Mouse (Mus musculus): Measurements from ENCODE around the gene Dnajc10.

The Dnajc10 gene

DNA sequence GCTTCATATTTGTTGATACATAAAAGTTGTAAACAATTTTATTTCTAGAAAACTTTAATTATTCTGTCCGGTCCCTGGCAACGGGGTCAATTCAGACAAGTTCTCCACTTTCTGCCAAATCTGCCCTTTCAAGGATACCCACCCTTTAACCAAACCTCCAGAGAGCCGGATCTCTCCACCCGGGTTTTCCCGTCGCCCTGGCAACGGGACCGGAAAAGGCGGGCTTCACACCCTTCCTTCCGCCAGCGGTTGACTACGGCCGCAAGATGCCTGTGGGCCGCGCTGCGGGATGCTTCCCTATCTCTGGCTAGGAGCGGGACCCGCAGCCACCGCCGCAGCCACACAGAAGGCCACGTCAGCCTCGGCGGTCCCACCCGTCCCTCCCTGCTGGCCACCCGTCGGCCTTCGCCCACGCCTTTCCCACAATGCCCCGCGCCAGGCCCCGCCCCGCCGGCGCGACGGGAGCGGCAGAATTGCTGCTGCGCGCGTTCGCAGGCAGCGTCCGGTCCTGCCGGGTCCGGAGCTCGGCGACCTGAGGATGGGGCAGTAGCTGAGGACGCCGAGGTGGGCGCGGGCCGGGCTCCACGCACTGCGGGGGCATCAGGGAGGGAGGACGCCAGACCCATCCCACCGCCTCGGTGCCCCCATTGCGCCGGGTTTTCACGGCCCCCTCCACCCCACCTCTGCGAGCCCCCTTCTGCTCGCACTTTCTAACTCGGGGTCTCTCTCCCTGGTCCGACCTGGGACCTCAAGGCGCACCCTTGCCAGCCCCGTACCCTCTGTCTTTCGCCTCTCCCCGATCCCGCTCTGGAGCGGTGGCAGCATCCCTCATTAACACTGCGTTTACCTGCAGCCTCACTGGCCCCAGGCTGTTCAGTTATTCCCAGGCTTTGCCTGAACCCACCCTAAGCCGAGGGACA lies at the start of gene Dnajc10:
TSS of gene Dnajc10 (plus strand) at position 225 of the 920 bp plus-strand sequence.
- DNase-seq = peak; percentile 90

DNA sequence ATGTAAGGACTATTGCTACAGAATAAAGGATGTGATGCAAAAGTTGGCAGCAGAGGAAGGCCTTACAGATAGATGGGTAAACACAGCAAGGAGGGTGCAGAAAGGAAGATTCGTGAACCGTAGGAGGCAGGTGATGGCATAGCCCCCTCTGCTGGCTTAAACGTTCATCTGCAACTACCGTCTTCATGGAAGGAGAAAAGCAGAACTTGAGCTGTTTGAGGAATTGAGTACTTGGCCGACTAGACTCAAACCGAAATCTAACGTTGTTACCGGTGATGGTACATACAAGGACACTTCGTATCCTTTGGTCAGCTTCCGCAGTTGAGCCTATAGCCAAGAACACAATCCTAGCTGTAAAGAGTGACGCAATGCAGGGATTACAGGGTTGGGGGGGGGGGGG lies 48.4 kb upstream of the Dnajc10 start:
- peak; percentile 13 for DNase-seq

DNA sequence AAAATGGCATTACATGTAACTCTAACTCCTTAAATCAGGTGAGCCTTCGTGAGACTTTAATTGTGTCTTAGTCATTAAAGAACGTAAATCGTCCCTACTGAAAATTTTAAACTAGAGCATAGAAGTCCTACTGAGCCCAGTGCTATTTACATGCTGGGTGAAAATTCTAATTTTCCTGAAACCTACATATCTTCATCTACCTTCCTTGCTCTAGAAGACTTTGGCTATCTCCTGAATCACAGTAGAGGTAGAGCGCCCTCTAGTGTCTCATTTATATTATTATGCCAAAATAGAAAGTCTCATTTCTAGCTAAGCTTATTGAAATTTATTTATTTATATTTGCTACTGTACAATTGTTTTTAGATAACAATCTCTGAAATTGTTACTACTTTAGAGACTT lies 47.2 kb upstream of the Dnajc10 start:
- peak; percentile 3 for DNase-seq

DNA sequence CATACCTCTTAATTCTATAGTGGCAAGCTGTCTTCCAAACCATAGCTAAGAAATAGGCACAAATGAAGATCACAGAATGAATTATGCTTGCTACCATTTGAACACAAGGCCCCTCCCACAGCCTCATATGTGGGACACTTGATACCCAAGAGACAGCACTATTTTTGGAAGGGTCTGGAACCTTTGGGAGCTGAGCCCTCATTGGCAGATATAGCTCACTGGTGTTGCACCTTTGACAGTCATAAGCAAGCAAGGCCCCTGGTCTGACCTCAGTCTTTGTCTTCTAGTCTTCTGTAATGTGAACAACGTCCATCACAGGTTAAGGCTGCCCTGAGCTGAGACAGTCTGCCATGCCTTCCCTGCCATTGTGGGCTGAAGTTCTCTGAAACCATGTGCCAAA lies 43.8 kb upstream of the Dnajc10 start:
- no peak for DNase-seq

DNA sequence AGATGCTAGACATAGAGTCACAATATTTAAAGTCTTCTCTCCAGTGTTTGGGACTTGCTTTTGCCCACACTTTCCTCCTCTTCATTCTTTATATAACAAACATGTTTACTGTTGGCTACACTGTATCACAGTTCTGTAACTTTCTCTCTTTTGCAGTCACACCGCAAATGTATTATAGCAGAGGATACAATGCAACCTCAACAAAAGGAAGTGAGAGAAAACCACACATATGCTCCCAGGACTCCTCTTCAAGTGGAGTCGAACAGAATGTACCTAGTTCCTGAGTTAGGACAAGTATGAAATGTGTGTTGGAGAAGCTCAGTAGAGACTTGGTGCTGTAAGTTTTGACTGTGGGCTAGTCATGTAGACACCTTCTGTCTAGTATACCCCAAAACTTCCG lies 42.2 kb upstream of the Dnajc10 start:
- DNase-seq = no peak

DNA sequence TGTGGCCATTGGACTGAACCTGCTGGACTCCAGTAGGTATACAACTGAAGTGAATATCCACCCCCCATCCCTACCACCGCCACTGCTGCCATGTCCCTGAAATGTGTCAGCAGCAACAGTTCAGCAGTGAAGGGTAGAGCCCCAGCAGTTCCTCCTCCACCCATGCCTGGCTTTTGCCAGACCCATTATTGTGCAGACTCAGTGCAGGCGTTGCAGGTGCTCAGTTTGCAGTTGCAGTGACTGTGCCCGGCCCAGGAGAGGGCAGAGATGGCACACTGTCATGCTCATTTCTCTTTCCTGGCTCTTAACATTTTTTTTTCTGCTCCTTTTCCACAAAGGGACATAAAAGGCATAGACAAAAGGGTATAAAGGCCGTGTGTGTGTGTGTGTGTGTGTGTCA lies 41.5 kb upstream of the Dnajc10 start:
- DNase-seq = no peak

DNA sequence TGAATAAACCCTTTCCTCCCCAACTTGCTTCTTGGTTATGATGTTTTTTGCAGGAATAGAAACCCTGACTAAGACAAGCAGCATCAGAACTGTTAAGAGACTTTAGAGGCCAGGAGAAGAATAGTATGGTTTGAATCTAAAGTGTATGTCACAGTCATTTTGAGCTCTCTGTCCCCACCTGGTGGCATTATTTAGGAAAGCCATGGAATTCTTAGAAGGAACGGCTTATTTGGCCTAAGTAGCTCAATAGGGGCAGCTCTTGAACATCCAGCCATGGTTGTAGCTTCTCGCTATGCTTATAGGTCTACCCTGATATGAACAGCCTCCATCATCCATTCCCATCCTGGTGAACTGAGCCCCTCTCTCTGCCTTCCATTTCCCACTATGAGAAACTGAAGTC lies 40.1 kb upstream of the Dnajc10 start:
- DNase-seq = peak; percentile 5

DNA sequence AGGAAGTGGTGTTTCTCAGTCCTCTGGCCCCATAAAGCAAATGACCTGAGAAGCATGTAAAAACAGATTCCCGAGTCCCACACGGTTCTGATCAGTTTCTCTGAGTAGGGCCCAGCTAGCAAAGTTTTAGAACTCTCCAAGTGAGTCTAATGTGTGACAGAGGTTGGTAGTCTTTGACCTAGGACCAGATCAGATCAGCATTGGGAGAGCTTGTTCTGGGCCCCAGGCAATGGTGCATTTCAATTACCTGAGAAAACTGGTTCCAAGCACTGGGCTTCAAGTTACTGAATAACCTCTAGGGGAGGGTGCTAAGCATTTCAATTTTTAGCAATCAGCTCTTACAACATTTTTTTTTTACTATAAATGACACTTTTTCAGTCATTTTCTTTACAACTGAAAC lies 33.1 kb upstream of the Dnajc10 start:
- no peak for DNase-seq

DNA sequence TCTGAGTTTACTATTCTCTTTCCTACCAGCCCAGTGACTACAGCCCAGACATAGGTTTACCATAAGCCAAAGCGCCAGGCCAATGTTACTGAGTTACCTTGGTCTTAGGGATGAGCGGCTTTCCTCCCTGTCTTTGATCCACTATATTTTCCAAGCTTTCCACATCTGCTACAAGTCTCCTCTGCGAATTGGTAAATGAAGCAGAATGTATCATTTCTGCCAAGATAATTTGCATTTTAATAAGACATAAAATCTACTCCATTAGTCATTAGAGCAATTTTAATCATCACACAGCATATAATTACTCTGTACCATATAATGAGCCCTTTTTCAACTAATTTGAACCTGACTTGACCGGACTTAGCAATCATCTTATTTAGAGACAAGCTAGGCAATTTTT lies 28.9 kb upstream of the Dnajc10 start:
- DNase-seq = no peak

DNA sequence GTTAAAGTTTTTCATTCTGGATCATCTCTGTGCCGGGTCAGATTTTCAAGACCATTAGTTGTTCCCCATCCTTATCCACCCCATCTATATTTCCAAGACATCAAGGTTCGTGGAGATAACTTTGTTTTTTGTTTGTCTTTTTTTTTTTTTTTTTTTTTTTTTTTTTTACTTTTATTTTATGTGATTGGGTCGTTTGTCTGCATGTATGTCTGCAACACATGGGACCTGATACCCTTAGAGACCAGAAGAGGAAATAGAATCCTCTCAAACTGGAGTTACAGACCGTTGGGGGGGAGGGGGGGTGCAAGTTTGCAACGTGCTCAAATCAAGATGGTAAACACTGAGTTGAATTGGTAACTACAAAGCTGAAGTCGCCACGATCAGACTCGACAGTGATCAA lies 23.1 kb upstream of the Dnajc10 start, which contains the start of gene Prdx6b:
TSS of gene Prdx6b (plus strand) at position 301 of the 400 bp plus-strand sequence.
- no peak for DNase-seq

DNA sequence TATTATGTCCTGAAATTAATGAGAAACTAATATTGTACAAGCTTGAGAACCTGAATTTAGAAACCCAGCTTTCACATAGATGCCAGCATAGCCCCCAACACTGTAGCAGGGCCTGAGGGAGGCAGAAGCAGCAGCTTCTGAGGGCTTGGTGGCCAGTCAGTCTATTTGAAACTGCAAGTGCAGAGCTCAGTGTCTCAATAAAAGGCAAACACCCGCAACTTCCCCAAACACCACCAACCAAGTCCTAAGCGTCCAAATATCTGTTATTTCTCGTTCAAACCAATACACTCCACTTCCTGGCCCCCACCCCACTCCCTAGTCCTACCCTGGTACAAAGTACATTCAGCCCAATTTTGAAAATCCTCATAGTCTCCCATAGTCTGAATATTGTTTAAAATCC lies 16.9 kb upstream of the Dnajc10 start:
- no peak for DNase-seq

DNA sequence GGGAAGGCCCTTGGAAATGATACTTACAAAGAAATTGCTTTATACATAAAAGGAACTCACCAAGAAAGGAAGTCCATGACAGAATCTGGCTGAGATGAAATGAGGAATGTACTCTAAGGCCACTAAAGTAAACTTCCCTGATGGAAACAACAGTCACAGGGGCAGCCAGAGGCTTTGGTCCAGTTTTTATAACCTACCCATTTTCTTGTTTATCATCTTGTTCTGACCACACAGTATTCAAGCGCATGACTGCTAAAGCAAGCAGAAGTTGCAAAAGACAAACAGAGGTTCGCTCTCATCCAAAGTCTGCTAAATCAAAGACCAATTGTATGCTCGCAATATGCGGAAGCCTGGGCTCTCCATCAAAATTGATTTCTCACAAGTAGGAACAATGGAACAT lies 14.5 kb upstream of the Dnajc10 start:
- no peak for DNase-seq

DNA sequence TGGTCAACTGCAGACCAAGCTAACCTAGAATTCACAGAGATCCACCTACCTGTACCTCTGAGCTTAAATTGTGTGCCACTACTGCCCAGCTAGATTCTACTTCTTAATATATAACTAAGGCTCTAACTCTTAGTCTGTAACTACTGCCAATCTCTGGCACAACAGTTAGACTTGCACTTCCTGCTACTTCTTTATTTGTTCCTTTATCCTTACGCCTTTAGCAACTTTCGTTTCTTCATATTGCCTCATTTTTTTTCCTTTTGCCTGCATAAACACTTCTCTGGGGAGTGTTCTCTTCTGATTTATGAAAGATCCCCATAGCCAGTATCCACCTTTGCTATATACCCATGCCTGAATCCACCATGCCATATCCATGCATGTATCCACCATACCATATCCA lies 11.3 kb upstream of the Dnajc10 start:
- DNase-seq = no peak

DNA sequence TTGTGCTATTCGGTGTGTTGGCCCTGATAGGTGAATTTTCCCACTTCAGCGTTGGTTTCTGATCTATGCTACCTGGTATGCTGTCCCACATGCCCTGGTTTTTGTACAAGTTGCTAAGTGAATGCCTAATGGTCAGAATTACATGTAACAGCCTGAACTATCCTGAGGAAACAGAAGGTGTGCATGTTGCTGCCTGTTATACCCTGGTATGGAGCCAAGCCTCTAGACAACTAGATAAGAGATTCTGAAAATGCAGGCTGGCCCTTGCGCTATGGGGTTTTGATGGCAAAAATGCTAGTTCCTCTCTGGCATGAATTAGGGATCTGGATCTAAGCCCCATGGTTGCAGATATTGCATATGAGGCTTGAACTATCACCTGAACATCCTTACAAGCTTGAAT lies 7.6 kb upstream of the Dnajc10 start:
- no peak for DNase-seq

DNA sequence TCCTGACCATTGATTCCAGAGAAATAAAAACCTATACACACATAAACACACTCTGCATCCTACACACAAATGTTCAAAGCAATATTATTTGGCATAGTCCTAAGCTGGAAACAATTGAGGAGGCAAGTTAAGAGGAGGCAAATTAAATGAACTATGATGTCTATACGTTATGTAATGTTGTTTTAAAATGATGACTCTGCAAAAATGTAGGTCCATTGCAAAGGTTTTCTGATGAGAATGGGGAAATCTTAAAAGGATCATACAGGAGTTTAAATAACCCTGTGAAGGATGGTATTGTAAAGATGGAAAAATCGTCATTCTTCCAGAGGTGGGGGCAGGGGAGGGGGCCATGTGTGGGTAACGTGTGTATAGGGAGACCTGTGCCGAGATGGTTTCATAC lies 5.5 kb upstream of the Dnajc10 start:
- DNase-seq = no peak

DNA sequence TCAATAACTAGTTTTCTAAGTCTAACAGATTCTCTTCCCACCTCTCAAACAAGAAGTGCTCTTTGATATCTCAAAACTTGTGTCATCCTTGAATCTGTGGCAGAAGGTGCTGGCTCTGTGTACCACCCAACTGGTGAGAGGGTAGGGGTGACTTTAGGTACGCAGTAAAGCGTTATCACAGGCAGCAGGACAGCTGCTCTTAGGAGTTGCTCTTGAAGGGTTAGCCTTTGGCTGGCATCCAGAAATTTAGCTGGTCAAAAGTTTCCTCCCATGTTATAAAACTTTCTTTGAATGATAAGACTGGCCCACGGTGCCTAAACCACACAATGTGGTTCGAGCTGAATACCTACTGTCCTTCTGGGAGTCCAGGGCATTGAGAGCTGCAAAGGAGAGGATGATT lies 4.5 kb upstream of the Dnajc10 start:
- no peak for DNase-seq

DNA sequence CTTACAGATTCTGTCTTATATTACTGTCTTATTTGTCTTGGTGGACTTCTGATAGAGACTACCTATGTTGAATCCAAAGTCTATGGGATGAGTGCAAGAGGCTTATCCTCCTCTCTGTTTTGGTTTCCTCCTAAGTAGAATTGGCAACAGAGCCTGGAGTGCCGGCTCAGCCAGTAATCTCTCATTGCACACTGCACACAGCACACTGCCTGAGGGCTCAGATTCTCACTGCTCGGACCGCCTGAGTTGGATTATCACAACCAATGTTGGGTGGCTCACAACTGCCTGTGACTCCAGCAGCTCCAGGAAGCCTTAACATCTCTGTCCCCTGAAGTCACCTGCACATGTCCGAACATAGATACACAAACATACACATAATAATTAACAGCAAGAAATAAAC lies 3.9 kb upstream of the Dnajc10 start:
- no peak for DNase-seq

DNA sequence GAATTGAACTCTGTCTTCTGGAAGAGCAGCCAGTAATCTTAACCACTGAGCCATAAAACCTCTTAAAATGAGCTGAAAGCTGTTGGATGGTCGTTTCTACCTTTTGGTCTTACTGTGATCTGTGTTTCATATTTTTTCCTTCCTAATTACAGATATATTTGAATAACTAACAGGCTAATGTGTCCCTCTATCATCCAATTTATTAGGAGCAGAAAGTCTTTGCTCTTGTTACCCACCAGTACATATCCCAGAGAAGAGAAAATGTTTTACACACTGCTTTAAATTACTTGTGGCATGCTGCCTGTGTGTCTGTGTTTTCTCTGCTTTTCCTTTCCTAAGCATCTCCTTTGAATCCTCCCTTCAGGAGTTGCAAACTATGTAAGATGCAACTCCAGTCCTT lies 1.1 kb upstream of the Dnajc10 start:
- no peak for DNase-seq

DNA sequence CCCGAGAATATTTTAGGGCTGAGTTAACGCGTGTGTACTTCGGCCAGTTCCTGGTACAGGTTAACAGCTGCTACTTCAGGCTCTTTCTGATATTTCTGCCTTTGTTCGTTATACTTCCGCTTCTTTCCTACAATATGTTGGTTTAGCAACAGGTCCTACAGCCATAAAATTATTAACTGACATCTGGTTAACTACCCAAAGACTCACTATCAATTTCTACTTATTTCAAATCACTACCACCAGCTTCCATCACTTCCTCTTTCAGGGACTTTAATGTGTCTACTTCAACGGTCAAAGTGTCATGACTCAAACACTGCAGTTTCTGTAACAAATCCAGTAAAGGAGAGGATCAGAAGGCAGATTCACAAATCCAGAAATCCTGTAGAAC lies 418 bp upstream of the Dnajc10 start:
- no peak for DNase-seq

DNA sequence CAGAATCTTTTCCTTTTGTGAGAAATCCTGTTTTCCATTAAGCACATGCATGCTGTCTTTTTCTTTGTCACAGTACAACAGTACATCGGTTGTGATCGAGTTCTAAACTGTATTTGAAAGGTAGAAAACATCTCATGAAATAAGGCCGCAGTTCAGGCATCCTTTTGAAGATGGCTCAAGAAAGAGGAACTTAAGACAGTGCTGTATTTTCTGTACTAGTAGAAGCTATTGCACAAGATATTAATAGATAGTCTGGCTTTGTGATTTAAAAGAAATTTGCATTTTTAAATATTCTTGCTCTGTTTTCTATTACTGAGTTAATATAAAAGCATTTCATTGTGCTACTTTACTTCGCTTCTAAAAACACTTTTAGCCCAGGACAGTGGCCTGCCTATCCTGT lies 7.6 kb downstream of the Dnajc10 start:
- no peak for DNase-seq

DNA sequence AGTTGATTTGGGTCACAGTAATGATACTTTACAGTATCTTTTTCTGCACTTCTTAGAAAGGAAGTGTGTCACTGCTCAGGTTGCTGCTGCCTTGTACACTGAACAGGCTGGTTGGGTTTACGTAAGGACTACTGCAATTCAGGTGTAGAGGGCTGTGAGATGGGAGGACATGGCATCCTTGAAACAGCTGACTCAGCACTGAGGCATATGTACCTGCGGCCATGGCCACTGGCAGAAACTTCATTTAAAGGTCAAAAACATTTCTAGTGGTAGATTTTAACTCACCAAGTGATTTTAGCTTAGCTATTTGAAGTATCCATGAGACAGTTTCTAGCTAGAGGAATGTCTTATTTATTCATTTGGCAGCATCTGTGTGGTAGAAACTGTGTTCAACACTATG lies 10.5 kb downstream of the Dnajc10 start:
- no peak for DNase-seq

DNA sequence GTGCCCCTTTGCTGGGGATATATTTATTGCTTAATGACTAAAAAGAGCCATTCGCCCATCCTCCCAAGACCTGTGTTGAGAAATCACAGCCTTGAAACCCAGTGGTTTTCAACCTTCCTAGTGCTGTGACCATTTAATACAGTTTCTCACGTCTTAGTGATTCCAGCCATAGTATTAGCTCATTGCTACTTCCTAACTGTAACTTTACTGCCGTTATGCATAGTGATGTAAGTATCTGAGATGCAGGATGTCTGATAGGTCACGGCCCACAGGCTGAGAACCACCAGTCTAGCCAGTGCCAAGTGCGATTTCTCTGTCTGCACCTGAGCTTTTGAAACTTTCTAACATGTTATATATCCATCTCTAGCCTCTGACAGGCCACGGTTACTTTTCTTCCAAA lies 12.0 kb downstream of the Dnajc10 start:
- DNase-seq = no peak

DNA sequence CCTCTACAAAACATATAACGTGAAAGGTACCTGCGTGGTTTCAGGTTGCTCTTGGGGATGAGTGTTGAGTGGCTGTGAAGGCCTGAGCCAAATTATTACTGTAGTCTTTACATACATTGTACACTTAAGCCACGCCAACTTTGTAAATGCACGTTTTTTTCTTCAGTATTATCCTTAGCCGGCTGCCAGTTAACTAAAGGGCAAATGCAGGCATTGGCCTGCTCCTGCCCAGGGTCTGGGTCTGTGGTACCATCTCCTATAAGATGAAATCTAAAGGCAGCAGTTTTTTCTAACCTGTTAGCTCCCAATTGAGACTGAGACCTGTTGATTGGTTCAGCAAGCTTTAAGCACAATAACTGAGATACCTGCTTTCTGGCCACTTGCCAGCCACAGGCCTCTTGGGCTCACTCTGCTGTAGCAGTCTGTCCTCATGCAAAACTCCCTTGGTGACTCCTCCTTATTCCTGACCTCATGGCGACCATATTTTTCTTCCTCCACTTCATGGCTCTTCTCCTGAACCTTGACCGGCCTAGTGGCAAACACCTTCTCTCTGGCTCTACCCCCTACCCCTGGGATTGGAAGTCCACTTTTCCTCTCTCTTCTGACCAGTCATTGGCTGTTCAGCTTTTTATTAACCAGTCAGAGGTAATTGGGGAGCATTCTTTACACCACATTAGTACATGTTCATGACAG lies 13.8 kb downstream of the Dnajc10 start:
- DNase-seq = no peak

DNA sequence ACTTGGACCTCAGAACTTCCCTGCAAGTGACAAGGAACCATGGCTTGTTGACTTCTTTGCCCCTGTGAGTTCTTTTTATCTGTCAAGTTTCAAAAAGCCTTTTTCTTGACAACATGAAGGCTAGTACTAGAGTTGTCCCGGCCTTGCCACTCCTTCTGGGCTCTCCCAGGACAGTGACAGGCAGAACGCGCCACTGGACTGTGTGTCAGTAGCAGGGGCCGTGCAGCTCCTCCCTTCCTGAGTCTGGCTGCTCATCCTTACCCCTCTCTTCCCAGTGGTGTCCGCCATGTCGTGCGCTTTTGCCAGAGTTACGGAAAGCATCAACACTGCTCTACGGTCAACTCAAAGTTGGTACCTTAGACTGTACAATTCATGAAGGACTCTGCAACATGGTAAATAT lies 25.3 kb downstream of the Dnajc10 start:
- DNase-seq = no peak

DNA sequence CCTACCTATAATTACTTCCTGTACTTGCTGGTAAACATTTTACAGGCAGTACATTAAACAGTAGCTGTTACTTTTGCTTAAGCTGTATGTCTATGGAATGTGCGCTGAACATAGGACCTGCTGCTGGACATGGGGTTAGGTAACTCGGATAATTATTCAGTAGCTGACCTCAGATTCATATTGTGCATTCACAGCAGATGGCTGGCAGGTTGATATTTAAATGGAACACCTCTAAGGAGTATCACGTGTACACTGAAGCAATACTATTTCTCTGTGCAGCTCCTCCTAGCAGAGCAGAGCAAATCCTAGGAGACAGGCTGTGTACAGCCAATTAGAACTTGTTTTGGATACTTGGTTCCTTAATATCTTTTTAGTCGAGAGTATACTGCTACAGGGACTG lies 39.3 kb downstream of the Dnajc10 start:
- no peak for DNase-seq

All from cerebellum, adult 8-10 months (tissue).